Mouse (Mus musculus): ENCODE data around the gene Cep41.

DNA sequence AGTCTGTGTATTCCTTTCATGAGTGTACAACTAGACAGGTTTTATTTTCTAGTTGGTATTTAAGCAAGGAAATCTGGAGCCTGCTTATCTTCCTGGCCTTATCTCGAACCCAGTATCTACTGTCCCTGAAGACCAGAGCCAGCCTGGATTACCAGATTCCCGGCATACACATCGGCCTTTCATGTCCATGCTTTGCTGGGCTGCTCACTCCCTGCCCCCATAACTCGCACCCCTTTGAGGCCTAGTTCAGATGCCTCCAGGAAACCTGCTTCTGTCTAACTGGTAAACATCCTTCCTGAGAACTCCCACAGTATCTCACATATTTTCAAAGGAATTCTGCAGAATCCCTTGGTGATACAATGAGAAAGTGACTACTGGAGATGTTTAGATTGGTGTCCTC lies 28.3 kb downstream of the Cep41 start:
- TF ChIP-seq POLR2A (IDR thresholded peaks at IDR 0.05; ENCODE audit: borderline replicate concordance, insufficient read depth, low read length): no peak
- no peak for TF ChIP-seq CTCF (IDR thresholded peaks at IDR 0.05; ENCODE audit: borderline replicate concordance, insufficient read depth, low read depth, low read length)
